Mouse (Mus musculus): ENCODE measurements around the gene Tmed9.
"Not testable (repeated sequence)": the region's sequence is repeated elsewhere in the genome, so short reads cannot be mapped to it uniquely, and the experiment has no call there.

Tmed9 gene

DNA sequence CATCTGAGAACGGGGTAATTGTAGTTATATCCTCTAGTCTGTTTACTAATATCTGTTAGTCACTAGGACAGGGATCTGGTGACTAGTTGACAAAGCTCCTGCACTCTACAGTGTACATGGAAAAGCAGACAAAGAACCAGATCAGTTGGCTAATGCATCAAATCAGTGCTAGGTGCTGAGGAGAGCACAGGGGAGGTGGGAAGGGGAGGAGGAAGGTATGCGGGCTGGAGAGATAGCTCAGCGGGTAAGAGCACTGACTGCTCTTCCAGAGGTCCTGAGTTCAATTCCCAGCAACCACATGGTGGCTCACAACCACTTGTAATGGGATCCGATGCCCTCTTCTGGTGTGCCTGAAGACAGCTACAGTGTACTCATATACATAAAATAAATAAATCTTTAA, 5.0 kb upstream of the Tmed9 start:
- DNase-seq: not testable (repeated sequence)

- DNase-seq: peak; percentile 23
Measured at GRCm38 (mm10) chr13:55569726-55570285, 3.7 kb upstream of the Tmed9 start.

- peak; percentile 38 for DNase-seq
Measured at GRCm38 (mm10) chr13:55570286-55570973, 3.1 kb upstream of the Tmed9 start.

DNA sequence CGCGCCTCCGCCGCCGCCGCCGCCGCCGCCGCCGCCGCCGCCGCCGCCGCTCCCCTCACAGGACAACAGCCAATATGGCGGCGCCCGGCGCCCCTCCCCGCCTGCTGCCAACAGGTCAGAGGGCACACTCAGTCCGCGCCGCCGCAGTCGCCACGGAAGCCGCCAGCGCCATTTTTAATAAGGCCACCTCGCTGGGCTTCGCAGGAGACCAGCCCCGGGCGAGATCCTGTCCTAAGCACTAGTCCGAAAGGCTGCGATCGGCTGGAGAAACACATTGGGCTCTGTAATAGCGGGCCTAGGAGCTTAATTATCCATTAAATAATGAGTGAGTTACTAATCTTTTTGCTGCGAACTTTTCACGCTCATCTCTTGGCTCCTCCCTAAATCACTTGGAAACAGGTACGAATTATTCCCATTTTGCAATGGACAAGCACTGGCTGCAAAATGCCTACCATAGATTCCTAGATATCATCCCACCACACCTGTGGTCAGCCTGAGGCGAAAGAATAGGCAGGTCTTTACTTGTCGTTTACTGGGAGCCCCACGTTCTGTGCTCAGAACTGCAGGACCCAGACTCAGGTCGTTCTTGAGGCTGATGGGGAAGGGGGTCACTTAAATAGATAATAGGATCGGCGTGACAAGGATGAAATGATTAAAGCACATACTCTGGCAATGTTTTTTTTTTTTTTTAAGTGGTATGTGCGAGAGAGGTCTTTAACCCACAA, 2.3 kb upstream of the Tmed9 start, which contains the start of gene Fam193b:
Gene Fam193b (minus strand): TSS at position 94 of the 725 bp plus-strand sequence.
- DNase-seq: peak; percentile 93

- no peak for DNase-seq
Measured at GRCm38 (mm10) chr13:55571977-55572376, 1.6 kb upstream of the Tmed9 start.

DNA sequence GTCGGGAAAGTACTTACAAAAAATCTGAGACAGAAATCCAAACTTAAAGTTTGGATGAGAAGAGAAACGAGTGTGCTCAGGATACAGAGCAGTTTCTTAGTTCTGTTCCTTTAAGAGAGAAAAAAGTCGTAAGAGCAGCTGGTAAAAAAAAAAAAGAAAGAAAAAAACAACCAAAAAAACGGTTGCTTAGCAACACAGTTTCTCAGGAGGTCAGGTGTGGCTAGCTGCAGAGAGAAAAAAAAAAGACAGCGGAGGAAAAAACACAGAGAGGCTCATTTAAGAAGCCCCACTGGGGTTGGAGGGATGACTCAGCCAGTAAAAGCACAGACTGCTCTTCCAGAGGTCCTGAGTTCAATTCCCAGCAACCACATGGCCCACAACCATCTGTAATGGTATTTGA, 789 bp downstream of the Tmed9 start:
- no peak for DNase-seq

DNA sequence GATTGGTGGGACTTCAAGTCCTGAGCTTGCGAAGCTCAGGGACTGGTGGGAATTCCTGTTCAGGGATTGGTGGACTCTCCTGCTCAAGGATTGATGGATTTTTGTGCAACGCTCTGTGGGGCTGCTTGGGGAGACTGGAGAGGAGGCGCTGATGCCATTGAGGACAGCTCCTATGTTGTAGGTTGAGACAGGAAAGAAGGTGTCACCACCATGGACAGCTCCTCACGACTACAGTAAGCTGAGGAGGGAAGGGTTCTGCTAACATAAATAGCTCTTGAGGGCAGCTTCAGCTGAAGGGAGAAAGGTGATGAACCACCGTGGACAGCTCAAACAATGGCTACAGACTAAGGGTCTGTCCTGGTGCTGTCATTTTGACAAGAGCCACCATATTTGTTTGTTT, 2.4 kb downstream of the Tmed9 start:
- no peak for DNase-seq

- not testable (repeated sequence) for DNase-seq
Measured at GRCm38 (mm10) chr13:55576872-55577271, 3.3 kb downstream of the Tmed9 start.

GRCm38 (mm10) chr13:55578086-55578485, 4.6 kb downstream of the Tmed9 start:
- no peak for DNase-seq

- DNase-seq: no peak
Measured at GRCm38 (mm10) chr13:55591961-55592490, 18.5 kb downstream of the Tmed9 start.

GRCm38 (mm10) chr13:55592512-55593253, 19.2 kb downstream of the Tmed9 start:
- DNase-seq: peak; percentile 96

- no peak for DNase-seq
Measured at GRCm38 (mm10) chr13:55593254-55593747, 19.8 kb downstream of the Tmed9 start.

- peak; percentile 56 for DNase-seq
Measured at GRCm38 (mm10) chr13:55595375-55595774, 21.8 kb downstream of the Tmed9 start.

- no peak for DNase-seq
Measured at GRCm38 (mm10) chr13:55596802-55597201, 23.3 kb downstream of the Tmed9 start.

GRCm38 (mm10) chr13:55599566-55600540, 26.3 kb downstream of the Tmed9 start, which contains the start of gene B4galt7:
TSS of gene B4galt7 (plus strand) at chr13:55599896.
- peak; percentile 82 for DNase-seq

DNA sequence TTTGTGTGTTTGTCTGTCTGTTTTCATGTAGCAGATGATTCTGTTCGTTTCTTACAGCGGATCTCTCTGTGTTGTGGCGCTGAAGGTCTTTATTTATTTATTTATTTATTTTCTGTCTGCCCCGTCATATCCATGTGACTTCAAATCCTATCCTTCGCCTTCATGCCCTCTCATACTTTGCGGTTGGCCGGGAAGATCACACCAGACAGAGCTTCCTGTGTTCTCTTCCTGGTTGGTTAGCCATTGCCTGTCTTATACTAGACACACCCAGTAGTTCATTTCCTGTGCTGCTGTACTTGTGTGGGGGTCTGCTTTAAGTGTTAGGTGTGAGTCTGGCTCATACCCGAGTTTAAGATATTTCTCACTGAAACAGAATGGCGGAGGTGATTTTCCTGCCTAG, 27.1 kb downstream of the Tmed9 start:
- DNase-seq: no peak

DNA sequence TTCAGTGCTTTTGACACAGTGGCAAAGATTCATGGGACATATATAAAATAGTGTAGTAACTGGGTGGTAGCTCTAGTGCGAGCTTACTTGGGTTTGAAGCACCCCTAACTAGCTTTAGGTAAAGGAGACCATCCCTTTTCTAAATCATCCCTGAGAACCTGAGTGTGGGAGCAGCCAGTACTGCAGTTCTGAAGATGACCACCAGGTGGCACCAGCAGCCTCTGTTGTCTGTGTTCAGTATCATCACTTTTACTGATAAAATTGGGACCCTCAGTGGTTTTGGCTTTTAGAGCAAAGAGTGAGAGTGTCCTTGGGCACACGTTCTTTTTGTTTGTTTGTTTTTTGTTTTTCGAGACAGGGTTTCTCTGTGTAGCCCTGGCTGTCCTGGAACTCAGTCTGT, 28.1 kb downstream of the Tmed9 start:
- peak; percentile 72 for DNase-seq

DNA sequence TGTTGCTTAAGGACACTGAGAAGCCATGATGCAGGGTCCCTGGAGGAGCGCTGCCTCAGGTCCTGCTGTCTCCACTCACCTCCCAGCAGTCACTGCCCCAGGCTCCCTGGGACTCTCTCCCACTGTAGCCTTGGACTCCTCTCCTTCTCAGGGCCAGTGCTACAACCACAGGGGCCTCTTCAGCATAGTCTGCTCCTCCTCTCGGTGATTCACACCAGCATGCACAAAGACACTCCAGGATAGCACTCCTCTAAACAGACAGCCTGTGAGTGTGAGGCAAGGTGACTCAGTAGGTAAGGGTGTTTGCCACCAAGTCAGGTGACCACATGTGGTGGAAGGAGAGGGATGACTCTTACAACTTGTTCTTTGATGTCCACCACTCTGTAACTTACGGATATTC, 31.1 kb downstream of the Tmed9 start:
- DNase-seq: no peak

GRCm38 (mm10) chr13:55606899-55607623, 33.5 kb downstream of the Tmed9 start:
- no peak for DNase-seq

- no peak for DNase-seq
Measured at GRCm38 (mm10) chr13:55607624-55608006, 34.1 kb downstream of the Tmed9 start.

- no peak for DNase-seq
Measured at GRCm38 (mm10) chr13:55611996-55612395, 38.5 kb downstream of the Tmed9 start.

Measured in cerebellum, adult 11 months (tissue).